Mouse (Mus musculus) liver, postnatal 0 days (tissue): ENCODE measurements around the gene Mdm4.

Experiments used
- CTCF ChIP-seq: sonication (generic); IDR thresholded peaks from 2 replicates; pipeline ENCODE4 v1.5.1; 2016; ENCODE audit warnings: antibody characterized with exemption, low read depth
- EP300 ChIP-seq: IDR thresholded peaks from 2 replicates; pipeline ENCODE4 v1.6.1; 2016; ENCODE audit warnings: antibody characterized with exemption, low read depth, mild to moderate bottlenecking

DNA sequence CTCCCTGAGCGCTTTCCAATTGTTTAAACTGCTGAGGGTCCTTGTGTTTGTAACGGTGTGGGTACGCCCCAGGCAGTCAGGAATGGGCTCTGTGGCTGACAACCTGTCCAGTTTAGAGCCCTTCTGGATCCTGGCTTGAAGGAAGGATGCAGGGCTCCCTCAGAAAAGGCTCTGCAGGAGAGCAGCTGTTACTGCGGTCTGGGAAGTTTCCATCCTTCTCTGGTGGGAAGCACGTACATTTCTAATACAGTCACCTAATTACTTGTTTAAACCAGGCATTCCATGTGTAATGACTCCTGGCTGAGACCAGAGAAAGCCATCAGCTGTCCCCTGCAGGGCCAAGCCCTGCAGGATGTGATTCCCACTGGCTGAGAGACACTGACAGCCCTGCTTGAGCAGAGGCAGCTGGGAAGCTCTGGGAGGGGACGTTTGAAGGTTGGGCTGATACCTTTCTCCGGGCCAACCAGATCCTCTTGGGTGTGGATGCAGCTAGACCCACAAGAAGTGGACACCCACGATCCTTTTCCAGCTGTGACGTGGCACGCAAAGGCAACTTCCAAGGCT, 112.2 kb downstream of the Mdm4 start:
- TF ChIP-seq CTCF (no peak), EP300 (no peak)
